Mouse (Mus musculus) monocyte, adult 2 months (primary cell): ENCODE data around the gene Vsig10l.

Experiments
- DNase-seq, 2 experiments: peaks; one replicate each; pipeline ENCODE4 v3.0.0; 2022; ENCODE audit warnings: low spot score in 2 of 2, low read depth in 1 of 2

Gene Vsig10l

GRCm38 (mm10) chr7:43518341-43518740 is 55.4 kb downstream of the Vsig10l start:
- no peak for DNase-seq
